Mouse (Mus musculus): Measurements from ENCODE around the gene Rpl3.
"Not testable (repeated sequence)": the region's sequence is repeated elsewhere in the genome, so short reads cannot be mapped to it uniquely, and the experiment has no call there.

Rpl3 gene

DNA sequence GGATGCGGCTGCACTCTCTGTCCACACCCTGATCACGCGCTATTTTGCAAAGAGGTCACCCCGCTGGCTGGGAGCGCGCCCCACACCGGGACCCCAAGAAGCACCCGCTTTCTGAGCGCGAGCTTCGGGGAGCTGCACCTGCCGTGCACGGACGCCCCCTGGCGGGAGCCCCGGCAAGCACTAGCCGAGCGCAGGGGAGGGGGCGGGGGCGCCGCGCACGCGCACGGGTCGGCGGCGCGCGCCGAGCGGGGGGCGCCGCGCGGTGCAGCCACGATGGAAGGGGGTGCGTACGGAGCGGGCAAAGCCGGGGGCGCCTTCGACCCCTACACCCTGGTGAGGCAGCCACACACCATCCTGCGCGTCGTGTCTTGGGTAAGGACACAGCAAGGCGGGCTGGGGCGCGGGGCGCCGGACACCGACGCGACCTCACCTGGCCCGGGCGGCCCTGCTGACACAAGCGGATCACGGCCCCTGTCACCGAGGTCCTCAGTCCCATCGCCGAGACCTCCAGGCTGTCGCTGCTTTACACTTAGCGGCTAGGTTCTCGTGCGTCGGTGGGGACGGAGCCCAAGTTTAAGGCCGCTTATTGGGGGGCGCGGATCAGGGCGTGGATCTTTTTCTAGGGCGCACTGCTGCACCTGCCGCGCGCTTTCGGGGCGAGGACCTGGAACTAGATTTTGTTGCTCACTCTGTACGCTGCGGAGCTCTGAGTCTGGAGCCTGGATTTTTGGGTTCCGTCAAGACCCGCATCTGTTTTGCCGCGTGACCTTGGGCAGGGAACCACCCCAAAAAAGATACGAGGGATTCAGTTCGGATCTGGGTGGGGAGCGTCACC lies at the start of gene Rpl3, which contains the start of gene Syngr1:
TSS of gene Rpl3 (minus strand) at position 748 of the 835 bp plus-strand sequence.
TSS of gene Syngr1 (plus strand) at position 214 of the 835 bp plus-strand sequence.
- peak; percentile 71 to 87 for DNase-seq (ENCODE audit: low spot score in 2 of 2)

DNA sequence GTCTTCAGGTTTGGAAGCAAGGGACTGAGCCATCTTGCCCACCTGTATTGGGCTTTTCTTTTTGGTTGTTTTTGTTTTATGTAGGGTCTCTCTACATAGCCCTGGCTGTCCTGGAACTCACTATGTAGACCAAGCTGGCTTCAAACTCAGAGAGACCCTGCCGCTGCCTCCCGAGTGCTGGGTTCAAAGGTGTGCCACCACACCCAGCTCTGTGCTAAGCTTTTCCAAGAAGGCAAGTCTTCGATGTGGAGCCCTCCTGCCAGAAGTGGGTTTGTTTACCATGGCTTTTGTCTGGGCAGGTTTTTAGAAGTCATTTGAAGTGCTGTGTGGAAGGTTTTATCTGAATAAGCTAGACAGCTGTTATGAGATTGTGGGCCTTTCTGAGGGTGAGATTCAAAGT lies 49.2 kb upstream of the Rpl3 start:
- no peak for DNase-seq (ENCODE audit: low spot score in 2 of 2)

- DNase-seq (ENCODE audit: low spot score in 2 of 2), result no peak
Observed at GRCm38 (mm10) chr15:80140302-80140701, 48.6 kb upstream of the Rpl3 start.

DNA sequence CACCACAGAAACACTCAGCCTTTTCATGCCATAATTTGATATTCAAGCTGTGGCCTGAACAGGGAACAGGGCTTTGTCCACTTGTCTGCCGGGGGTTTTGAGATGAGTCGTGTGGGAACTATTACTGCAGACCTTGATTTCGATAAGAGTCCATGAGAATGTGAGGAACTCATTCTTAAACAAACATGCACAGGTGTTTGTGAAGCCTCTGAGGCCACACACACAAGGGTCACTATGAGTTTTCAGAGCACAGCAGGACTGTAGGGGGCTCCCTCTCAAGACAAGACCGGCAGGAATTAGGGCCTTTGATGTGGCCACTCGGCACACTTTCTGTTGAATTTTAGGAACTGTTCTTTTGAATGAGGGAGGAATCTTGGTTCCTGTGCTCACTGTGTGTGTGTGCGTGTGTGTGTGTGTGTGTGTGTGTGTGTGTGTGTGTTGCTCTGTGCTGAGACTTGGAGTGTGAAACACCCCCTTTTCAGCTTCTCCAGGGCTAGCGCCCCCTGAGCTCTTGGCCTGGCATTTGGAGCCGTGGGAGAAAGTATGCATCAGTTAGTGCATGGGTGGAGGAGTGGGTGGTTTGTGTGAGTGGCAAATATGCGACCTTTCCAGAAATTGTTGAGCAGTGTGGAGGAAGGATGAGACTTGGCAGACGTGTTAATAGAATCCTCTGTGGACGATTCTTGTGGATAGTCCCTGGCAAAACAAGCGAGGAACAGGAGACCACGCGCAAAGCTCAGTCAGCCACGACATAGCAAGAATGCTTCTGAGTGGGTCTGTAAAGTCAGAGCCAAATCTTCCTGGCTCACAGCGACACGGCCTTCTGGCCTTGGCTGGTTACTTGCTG lies 46.5 kb upstream of the Rpl3 start:
- no peak for DNase-seq (ENCODE audit: low spot score in 2 of 2)

DNA sequence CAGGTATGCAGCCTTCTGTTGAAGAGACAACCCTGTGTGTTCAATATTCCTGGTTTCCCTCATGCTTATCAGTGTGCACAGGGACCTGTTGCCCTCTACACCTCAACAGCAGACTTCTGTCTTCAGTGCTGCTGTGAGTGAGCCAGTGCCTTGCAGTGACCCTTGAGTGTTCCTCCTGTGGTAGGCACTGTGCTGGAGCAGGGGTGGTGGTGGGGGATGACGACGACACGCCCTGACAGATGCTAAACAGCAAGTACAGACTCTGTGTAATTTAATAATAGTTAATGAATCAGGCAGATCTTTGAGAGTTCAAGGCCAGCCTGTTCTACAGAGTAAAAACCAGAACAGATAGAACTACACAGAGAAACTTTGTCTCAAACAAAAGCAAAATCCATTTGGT lies 45.0 kb upstream of the Rpl3 start:
- no peak for DNase-seq (ENCODE audit: low spot score in 2 of 2)

DNA sequence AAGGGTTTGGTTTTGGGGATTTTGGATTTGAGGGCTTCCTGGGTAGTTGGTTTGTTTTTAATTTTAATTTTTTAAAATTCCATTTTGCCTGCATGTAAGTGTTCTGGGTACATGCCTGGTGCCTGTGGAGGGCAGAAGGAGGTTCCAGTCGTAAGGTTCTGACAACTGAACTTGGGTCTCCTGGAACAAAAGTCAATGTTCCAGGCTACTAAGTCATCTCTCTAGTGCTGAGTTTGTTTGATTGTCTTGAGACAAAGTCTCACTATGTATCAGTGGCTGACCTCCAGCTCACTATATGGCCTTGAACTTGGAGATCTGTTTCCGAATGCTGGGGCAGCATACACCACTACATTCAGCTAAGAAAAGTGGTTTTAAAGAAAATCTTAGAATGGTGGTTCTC lies 43.8 kb upstream of the Rpl3 start:
- DNase-seq (ENCODE audit: low spot score in 2 of 2), result no peak

DNA sequence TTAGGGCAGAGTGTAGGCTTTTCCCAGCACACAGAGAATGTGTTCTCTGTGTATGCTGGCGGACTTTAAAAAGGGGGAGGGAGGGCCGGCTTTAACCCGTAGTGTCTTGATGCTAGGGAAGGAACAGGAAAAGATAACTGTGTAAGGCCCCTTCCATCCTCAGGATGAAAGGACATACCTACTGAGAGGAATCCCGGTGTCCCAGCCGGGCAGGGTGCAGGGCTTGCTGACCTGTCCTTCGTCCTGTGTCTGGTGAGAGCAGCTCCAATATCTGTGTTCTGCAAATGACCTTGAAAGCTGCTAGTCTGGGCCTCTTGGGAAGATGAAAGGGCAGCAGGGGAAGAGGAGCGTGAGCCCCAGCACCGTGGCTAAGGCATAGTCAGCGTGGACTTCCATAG lies 42.8 kb upstream of the Rpl3 start:
- DNase-seq (ENCODE audit: low spot score in 2 of 2), result no peak

GRCm38 (mm10) chr15:80133682-80134449 lies 42.2 kb upstream of the Rpl3 start:
- no peak for DNase-seq (ENCODE audit: low spot score in 2 of 2)

GRCm38 (mm10) chr15:80132993-80133586 lies 41.4 kb upstream of the Rpl3 start, which contains the start of gene Tab1:
TSS of gene Tab1 (plus strand) at chr15:80133127.
- DNase-seq (ENCODE audit: low spot score in 2 of 2), result peak; percentile 80 to 93

DNA sequence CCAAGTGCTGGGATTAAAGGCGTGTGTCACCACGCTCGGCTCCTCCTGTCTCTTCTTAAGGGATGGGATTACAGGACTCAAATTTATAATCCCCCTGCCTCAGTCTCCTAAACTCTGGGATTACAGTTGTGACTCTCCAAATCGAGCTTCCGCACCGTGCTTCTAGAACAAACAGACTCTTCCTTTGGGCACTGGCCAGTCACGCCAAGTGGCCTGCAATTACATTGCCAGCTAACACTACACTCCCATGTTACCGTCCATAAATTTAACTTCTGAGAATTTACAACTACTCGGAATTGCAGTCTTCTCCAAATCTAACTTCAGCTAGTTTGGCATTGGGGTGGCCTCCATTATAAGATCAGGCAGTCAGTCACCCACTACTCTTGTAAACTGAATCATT lies 40.8 kb upstream of the Rpl3 start:
- no peak for DNase-seq (ENCODE audit: low spot score in 2 of 2)

DNA sequence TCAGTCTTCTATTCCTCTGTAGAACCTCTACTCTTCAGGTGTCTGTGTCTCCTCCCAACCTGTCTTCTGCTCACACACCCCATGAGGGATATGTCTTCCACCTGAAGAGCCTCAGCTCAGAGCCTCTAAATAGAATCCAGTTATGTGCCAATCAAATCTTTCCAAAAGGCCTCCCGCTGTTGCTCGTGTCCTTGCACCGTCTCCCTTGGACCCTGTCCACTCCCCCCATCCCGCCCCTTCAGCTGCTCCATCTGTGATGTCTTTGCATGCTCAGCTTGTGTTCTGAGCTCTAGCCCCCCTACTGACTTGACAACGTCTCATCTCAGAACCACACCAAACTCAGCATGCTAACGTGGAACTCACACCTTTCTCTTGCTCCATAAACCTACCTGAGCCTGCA lies 39.8 kb upstream of the Rpl3 start:
- DNase-seq (ENCODE audit: low spot score in 2 of 2), result no peak

DNA sequence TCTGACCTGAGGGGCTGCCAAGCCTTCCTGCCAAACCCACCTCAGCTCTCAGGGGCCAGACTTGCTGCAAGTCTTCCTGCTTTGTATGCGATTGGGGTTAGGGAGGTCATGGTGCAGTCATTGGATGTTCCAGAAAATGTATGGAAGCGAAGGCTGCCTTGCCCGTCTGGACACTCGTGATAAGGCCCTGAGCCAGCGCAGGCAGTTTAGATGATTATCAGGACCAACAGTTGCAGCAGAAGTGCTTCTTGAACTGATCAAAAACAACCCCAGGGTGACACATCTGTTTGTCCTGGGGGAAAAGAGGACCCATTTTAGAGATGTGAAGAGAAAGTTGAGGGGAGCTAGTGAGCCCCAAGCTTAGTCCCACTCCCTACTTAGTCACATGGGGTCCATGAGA lies 39.0 kb upstream of the Rpl3 start:
- DNase-seq (ENCODE audit: low spot score in 2 of 2), result no peak

DNA sequence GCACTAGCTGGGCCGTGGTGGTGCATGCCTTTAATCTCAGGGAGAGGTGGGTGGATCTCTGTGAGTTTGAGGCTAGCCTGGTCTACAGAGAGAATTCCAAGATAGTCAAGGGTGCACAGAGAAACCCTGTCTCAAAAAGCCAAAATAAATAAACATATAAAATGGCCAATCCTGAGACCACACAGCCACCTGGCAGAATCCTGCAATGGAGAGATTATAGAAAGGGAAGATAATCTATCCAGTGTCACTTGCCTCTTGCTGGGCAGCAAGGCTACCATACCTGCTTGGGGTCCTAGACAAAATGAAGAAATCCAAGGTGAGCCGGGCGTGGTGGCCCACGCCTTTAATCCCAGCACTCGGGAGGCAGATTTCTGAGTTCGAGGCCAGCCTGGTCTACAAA lies 38.3 kb upstream of the Rpl3 start:
- no peak for DNase-seq (ENCODE audit: low spot score in 2 of 2)

DNA sequence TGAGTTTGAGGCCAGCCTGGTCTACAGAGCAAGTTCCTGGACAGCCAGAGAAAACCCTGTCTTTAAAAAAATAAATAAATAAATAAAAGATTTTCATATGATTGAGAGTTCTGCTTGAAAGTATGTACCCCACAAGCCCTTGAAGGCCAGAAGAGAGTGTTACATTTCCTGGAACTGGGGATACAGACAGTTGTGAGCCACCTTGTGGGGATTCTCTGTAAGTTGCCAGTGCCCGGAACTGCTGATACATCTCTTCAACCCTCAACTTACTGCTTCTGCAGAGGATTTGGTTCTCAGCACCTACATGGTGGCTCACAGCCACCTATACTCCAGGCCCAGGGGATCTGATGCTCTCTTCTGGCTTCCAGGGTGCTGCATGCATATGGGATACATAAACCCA lies 35.5 kb upstream of the Rpl3 start:
- DNase-seq (ENCODE audit: low spot score in 2 of 2), result no peak

GRCm38 (mm10) chr15:80124651-80125050 lies 33.0 kb upstream of the Rpl3 start:
- no peak for DNase-seq (ENCODE audit: low spot score in 2 of 2)

- not testable (repeated sequence) for DNase-seq (ENCODE audit: low spot score in 2 of 2)
Observed at GRCm38 (mm10) chr15:80122431-80122830, 30.8 kb upstream of the Rpl3 start.

GRCm38 (mm10) chr15:80121721-80122325 lies 30.2 kb upstream of the Rpl3 start:
- DNase-seq (ENCODE audit: low spot score in 2 of 2), result peak in 1 of 2 experiments; percentile 75

GRCm38 (mm10) chr15:80119076-80119475 lies 27.4 kb upstream of the Rpl3 start:
- no peak for DNase-seq (ENCODE audit: low spot score in 2 of 2)

DNA sequence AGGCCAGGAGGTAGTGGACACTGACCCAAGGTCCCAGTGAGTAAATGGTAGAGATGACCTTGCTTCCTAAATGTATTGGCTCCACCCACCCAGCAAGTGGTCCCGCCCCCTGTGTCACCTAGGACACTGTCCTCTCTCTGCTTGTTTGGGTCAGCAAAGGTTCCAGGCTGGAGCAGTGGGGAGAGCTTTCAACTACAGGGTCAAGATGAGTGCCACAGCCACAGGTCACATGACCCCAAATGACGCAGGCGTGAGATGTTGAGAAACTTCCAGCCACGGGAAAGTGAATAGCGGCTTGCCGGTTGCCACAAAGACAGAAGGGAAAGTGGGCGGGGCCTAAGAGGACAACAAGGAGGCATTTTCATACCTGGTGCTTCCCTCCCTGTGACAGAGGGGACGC lies 25.5 kb upstream of the Rpl3 start:
- no peak for DNase-seq (ENCODE audit: low spot score in 2 of 2)

DNA sequence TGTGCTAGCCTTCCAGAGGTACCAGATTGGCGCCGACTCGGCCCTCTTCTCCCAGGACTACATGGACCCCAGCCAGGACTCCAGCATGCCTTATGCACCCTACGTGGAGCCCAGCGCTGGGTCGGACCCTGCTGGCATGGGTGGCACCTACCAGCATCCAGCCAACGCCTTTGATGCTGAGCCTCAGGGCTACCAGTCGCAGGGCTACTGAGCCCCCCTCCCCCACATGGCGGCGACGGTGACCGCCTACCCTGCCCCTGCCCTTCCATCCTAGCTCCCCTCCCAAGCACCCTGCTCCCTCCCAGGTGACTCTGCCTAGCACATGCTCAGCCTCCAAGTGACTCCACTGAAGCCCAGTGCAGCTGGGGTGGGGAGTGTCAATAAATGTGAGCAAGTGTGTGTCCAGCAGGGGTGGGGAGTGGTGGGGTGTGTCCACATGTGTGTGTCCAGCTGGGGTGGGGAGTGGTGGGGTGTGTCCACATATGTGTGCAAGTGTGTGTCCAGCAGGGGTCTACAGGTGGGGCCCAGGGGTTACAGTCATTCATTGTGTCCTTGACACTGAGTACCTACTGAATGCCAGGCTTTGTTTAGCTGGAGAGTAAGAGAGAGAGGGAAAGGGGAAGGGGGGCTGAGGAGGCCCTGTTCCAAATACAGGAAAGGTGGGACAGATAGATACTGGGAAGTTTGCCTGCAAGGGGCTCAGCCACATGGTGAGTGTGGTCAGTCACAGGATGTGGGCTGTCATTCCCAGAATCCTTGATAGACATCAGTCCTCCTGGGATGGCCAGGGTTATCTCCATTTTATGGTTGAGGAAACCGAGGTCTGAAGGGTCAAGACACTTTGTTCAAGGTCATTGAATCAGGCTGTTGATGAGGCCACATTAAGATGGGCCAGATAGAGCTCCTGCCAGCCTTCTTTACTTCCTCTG lies 24.5 kb upstream of the Rpl3 start:
- DNase-seq (ENCODE audit: low spot score in 2 of 2), result no peak
